Mouse (Mus musculus) heart, adult 8-10 months (tissue): ENCODE data around the gene Crocc. TPM values are rescaled to one million over a fixed set of nuclear protein-coding genes. Genes with fewer than 3 reads are reported as not detected.

Source experiments
- DNase-seq: peaks from one replicate; pipeline ENCODE4 v3.0.0; 2022; ENCODE audit warnings: low spot score
- total RNA-seq, 4 experiments: library from RNA; stranded (reverse); gene quantifications; 2 replicates each; pipeline ENCODE4 v1.2.4; 2022

The Crocc gene
- total RNA-seq, 4 experiments from 2014 or later, result 3.5 to 6.8 (median 5.3) TPM

- no peak for DNase-seq
Observed at GRCm38 (mm10) chr4:141067516-141068046, 7.2 kb upstream of the Crocc start.

- DNase-seq, result no peak
Observed at GRCm38 (mm10) chr4:141066709-141067515, 6.6 kb upstream of the Crocc start.

GRCm38 (mm10) chr4:141065123-141065522, 4.8 kb upstream of the Crocc start:
- DNase-seq, result peak; percentile 67

GRCm38 (mm10) chr4:141064104-141064659, 3.8 kb upstream of the Crocc start:
- DNase-seq, result no peak

- no peak for DNase-seq
Observed at GRCm38 (mm10) chr4:141059616-141060425, 529 bp downstream of the Crocc start.

GRCm38 (mm10) chr4:141058835-141059234, 1.5 kb downstream of the Crocc start:
- DNase-seq, result no peak

GRCm38 (mm10) chr4:141056970-141057369, 3.4 kb downstream of the Crocc start:
- DNase-seq, result no peak

- no peak for DNase-seq
Observed at GRCm38 (mm10) chr4:141053568-141054161, 6.7 kb downstream of the Crocc start.

GRCm38 (mm10) chr4:141053138-141053537, 7.2 kb downstream of the Crocc start:
- no peak for DNase-seq

- no peak for DNase-seq
Observed at GRCm38 (mm10) chr4:141052442-141052841, 7.9 kb downstream of the Crocc start.

- DNase-seq, result no peak
Observed at GRCm38 (mm10) chr4:141049476-141049835, 10.9 kb downstream of the Crocc start.

GRCm38 (mm10) chr4:141048810-141049475, 11.4 kb downstream of the Crocc start:
- no peak for DNase-seq

GRCm38 (mm10) chr4:141044816-141045215, 15.5 kb downstream of the Crocc start:
- DNase-seq, result no peak

GRCm38 (mm10) chr4:141041117-141041516, 19.2 kb downstream of the Crocc start:
- no peak for DNase-seq

GRCm38 (mm10) chr4:141033606-141034549, 26.5 kb downstream of the Crocc start:
- no peak for DNase-seq

- DNase-seq, result peak; percentile 83
Observed at GRCm38 (mm10) chr4:141031733-141032132, 28.6 kb downstream of the Crocc start.

- DNase-seq, result no peak
Observed at GRCm38 (mm10) chr4:141030541-141031206, 29.7 kb downstream of the Crocc start.

GRCm38 (mm10) chr4:141024992-141025391, 35.4 kb downstream of the Crocc start:
- DNase-seq, result no peak

GRCm38 (mm10) chr4:141024052-141024451, 36.3 kb downstream of the Crocc start:
- DNase-seq, result no peak

GRCm38 (mm10) chr4:141021614-141021929, 38.8 kb downstream of the Crocc start:
- no peak for DNase-seq
